Mouse (Mus musculus): ENCODE measurements around the gene Olfr1339. TPM values are rescaled to one million over a fixed set of nuclear protein-coding genes. Genes with fewer than 3 reads are reported as not detected.

Gene Olfr1339
- polyA plus RNA-seq (2012; ENCODE audit: insufficient read depth, low replicate concordance) = not detected in 2 replicates

GRCm38 (mm10) chr4:118731875-118732274 is at the start of gene Olfr1339:
TSS of gene Olfr1339 (plus strand) at chr4:118732175.
- TF ChIP-seq FLI1 (IDR thresholded peaks at IDR 0.05; ENCODE audit: low read length) (no peak), GATA1 (IDR thresholded peaks at IDR 0.05; ENCODE audit: borderline replicate concordance, low read length) (no peak)

GRCm38 (mm10) chr4:118687086-118687485 is 44.9 kb upstream of the Olfr1339 start:
- H3K4me1 ChIP-seq = no peaks in the 10 kb centered on the region; the same call in 1 of the 2 replicates
- peaks cover 15% of the 10 kb centered on the region for H3K27me3 ChIP-seq (replicated peaks)
- no peak overlapping the region for H3K4me3 ChIP-seq (replicated peaks)
- TF ChIP-seq GATA1 (IDR thresholded peaks at IDR 0.05; ENCODE audit: borderline replicate concordance, low read length) (no peak), FLI1 (IDR thresholded peaks at IDR 0.05; ENCODE audit: low read length) (no peak)
- no peaks in the 10 kb centered on the region for H3K36me3 ChIP-seq (replicated peaks; ENCODE audit: low read length)
- 0 out of 2 replicates have a peak, but pooled peaks cover 2% of the 10 kb centered on the region for H3K9me3 ChIP-seq

More at GRCm38 (mm10) chr4:118731875-118732274, at the start of gene Olfr1339:
- Histone ChIP-seq H3K36me3 (replicated peaks; ENCODE audit: low read length) (no peaks in the 10 kb centered on the region), H3K9me3 (peaks cover 3% of the 10 kb centered on the region; the same call in 1 of the 2 replicates), H3K4me1 (no peaks in the 10 kb centered on the region), H3K4me3 (replicated peaks) (no peak within 1 kb of the TSS), H3K27me3 (replicated peaks) (peaks cover 2% of the 10 kb centered on the region)

GRCm38 (mm10) chr4:118692412-118692973 is 39.5 kb upstream of the Olfr1339 start, which contains the start of gene Olfr1342:
TSS of gene Olfr1342 (minus strand) at chr4:118692756.
- H3K4me3 ChIP-seq (replicated peaks) = no peak within 1 kb of the TSS
- peaks cover 19% of the 10 kb centered on the region for H3K27me3 ChIP-seq (replicated peaks)
- no peak for TF ChIP-seq GATA1 (IDR thresholded peaks at IDR 0.05; ENCODE audit: borderline replicate concordance, low read length)
- TF ChIP-seq FLI1 (IDR thresholded peaks at IDR 0.05; ENCODE audit: low read length) = no peak
- H3K36me3 ChIP-seq (replicated peaks; ENCODE audit: low read length) = no peaks in the 10 kb centered on the region
- peaks cover 6% of the 10 kb centered on the region; the same call in 1 of the 2 replicates for H3K4me1 ChIP-seq
- 0 out of 2 replicates have a peak, but pooled peaks cover 2% of the 10 kb centered on the region for H3K9me3 ChIP-seq

- Histone ChIP-seq H3K9me3 (no peaks in the 10 kb centered on the region), H3K27me3 (replicated peaks) (peaks cover 19% of the 10 kb centered on the region)
Observed at GRCm38 (mm10) chr4:118693812-118694211, 38.2 kb upstream of the Olfr1339 start.

GRCm38 (mm10) chr4:118703223-118703622 is 28.8 kb upstream of the Olfr1339 start, which contains the start of gene Olfr1341:
TSS of gene Olfr1341 (plus strand) at chr4:118703523.
- no peak within 1 kb of the TSS for H3K4me3 ChIP-seq (replicated peaks)
- no peaks in the 10 kb centered on the region for H3K4me1 ChIP-seq
- H3K36me3 ChIP-seq (replicated peaks; ENCODE audit: low read length) = no peaks in the 10 kb centered on the region
- no peaks in the 10 kb centered on the region for H3K9me3 ChIP-seq
- H3K27me3 ChIP-seq (replicated peaks) = peaks cover 9% of the 10 kb centered on the region
- TF ChIP-seq GATA1 (IDR thresholded peaks at IDR 0.05; ENCODE audit: borderline replicate concordance, low read length) (no peak), FLI1 (IDR thresholded peaks at IDR 0.05; ENCODE audit: low read length) (no peak)

More at GRCm38 (mm10) chr4:118693812-118694211, 38.2 kb upstream of the Olfr1339 start:
- H3K4me3 ChIP-seq (replicated peaks) = no peak overlapping the region
- H3K36me3 ChIP-seq (replicated peaks; ENCODE audit: low read length) = no peaks in the 10 kb centered on the region
- TF ChIP-seq FLI1 (IDR thresholded peaks at IDR 0.05; ENCODE audit: low read length) = no peak
- TF ChIP-seq GATA1 (IDR thresholded peaks at IDR 0.05; ENCODE audit: borderline replicate concordance, low read length) = no peak
- peaks cover 6% of the 10 kb centered on the region; the same call in 1 of the 2 replicates for H3K4me1 ChIP-seq

GRCm38 (mm10) chr4:118708086-118708485 is 23.9 kb upstream of the Olfr1339 start:
- TF ChIP-seq GATA1 (IDR thresholded peaks at IDR 0.05; ENCODE audit: borderline replicate concordance, low read length) (no peak), FLI1 (IDR thresholded peaks at IDR 0.05; ENCODE audit: low read length) (no peak)
- Histone ChIP-seq H3K4me3 (replicated peaks) (no peak overlapping the region), H3K9me3 (no peaks in the 10 kb centered on the region), H3K36me3 (replicated peaks; ENCODE audit: low read length) (no peaks in the 10 kb centered on the region), H3K27me3 (replicated peaks) (peaks cover 9% of the 10 kb centered on the region), H3K4me1 (no peaks in the 10 kb centered on the region)

- no peaks in the 10 kb centered on the region for H3K36me3 ChIP-seq (replicated peaks; ENCODE audit: low read length)
- H3K9me3 ChIP-seq = no peaks in the 10 kb centered on the region
- H3K4me1 ChIP-seq = no peaks in the 10 kb centered on the region
- H3K27me3 ChIP-seq (replicated peaks) = peaks cover 2% of the 10 kb centered on the region
- TF ChIP-seq FLI1 (IDR thresholded peaks at IDR 0.05; ENCODE audit: low read length) = no peak
- TF ChIP-seq GATA1 (IDR thresholded peaks at IDR 0.05; ENCODE audit: borderline replicate concordance, low read length) = no peak
- H3K4me3 ChIP-seq (replicated peaks) = no peak overlapping the region
Observed at GRCm38 (mm10) chr4:118711656-118712055, 20.3 kb upstream of the Olfr1339 start.

- Histone ChIP-seq H3K36me3 (replicated peaks; ENCODE audit: low read length) (no peaks in the 10 kb centered on the region), H3K27me3 (replicated peaks) (no peaks in the 10 kb centered on the region), H3K4me1 (no peaks in the 10 kb centered on the region), H3K9me3 (no peaks in the 10 kb centered on the region), H3K4me3 (replicated peaks) (no peak within 1 kb of the TSS)
- no peak for TF ChIP-seq FLI1 (IDR thresholded peaks at IDR 0.05; ENCODE audit: low read length)
- TF ChIP-seq GATA1 (IDR thresholded peaks at IDR 0.05; ENCODE audit: borderline replicate concordance, low read length) = no peak
Observed at GRCm38 (mm10) chr4:118719838-118720237, 12.1 kb upstream of the Olfr1339 start, which contains the start of gene Olfr1340. TSS of gene Olfr1340 (plus strand) at chr4:118720138.

- no peak overlapping the region for H3K4me3 ChIP-seq (replicated peaks)
- no peaks in the 10 kb centered on the region for H3K36me3 ChIP-seq (replicated peaks; ENCODE audit: low read length)
- no peaks in the 10 kb centered on the region for H3K4me1 ChIP-seq
- H3K27me3 ChIP-seq (replicated peaks) = no peaks in the 10 kb centered on the region
- H3K9me3 ChIP-seq = no peaks in the 10 kb centered on the region
- TF ChIP-seq FLI1 (IDR thresholded peaks at IDR 0.05; ENCODE audit: low read length) (no peak), GATA1 (IDR thresholded peaks at IDR 0.05; ENCODE audit: borderline replicate concordance, low read length) (no peak)
Observed at GRCm38 (mm10) chr4:118721742-118722483, 10.1 kb upstream of the Olfr1339 start.
